Mouse (Mus musculus) ES-E14 (cell line): ENCODE results near the gene Lmf1.

ENCODE experiments used
- CHD2 ChIP-seq: IDR thresholded peaks from 2 replicates; pipeline ENCODE4 v1.6.1; 2014; ENCODE audit warnings: mild to moderate bottlenecking, low read depth, low read length, inconsistent platforms
- ZC3H11A ChIP-seq: IDR thresholded peaks from 2 replicates; pipeline ENCODE4 v1.6.1; 2012; ENCODE audit warnings: low read depth, mild to moderate bottlenecking, inconsistent platforms, low read length, borderline replicate concordance
- ZNF384 ChIP-seq: IDR thresholded peaks from 2 replicates; pipeline ENCODE4 v1.6.1; 2012; ENCODE audit warnings: low read depth, low read length, inconsistent platforms

DNA sequence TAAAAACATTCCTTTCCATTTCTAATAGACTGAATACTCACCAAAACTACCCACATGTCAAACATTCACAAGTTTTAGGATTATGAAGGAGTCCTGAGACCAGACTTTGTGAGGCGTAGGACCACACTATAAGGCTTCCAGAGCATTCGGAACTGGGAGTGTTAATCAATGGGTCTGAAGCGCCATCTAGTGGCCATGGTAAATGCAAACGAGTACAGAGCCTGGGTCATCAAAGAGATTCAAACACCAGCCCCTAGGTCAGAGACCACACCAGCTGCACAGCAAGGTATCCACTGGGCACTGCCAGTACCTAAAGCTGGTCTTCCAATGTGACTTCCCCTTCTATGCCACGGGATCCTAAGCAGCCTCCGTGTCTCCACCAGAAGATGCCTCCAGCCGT, 119.6 kb downstream of the Lmf1 start:
- no peak for TF ChIP-seq CHD2
- peak; percentile 91 for TF ChIP-seq ZC3H11A
- no peak for TF ChIP-seq ZNF384
